Mouse (Mus musculus) telencephalon, adult 2 months (tissue): ENCODE results near the gene Col11a2.
"Not testable (repeated sequence)": the region's sequence is repeated elsewhere in the genome, so short reads cannot be mapped to it uniquely, and the experiment has no call there.

ENCODE experiments used
- DNase-seq: peaks from one replicate; pipeline ENCODE4 v3.0.0-alpha.2; 2011; ENCODE audit warnings: low read depth, low spot score

Col11a2 gene

DNA sequence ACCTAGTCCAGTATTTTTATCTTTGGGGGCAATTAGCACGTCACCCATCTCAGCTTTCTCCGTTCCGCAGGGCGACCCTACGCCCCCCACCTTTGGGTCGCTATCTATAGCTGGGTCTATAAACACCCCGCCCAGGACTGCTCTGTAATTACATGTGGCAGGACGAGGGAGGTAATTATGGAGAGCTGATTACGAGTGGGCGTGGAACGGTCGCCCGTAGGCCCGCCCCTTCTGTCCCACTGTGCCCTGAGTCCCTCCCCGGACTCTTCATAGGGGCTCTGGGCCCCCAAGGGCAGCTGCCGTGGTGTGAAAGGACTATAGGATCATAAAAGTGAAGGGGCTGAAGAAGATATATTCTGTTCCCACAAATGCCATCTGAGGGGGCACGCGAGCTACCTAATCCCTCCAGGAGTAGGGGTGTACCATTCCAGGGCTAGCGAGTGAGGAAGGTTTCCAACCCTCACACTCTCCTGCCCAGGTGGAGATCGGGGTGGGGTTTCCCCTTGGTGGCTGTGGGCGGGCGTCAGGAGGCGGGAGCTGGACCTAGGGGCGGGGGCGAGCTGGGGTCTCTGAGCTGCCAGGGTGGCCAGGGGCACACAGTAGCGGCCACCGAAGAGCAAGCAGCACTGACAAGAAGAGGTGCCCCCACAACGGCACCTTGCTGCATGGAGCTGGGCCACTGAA is at the start of gene Col11a2:
TSS of gene Col11a2 (plus strand) at position 560 of the 684 bp plus-strand sequence.
- no peak for DNase-seq

DNA sequence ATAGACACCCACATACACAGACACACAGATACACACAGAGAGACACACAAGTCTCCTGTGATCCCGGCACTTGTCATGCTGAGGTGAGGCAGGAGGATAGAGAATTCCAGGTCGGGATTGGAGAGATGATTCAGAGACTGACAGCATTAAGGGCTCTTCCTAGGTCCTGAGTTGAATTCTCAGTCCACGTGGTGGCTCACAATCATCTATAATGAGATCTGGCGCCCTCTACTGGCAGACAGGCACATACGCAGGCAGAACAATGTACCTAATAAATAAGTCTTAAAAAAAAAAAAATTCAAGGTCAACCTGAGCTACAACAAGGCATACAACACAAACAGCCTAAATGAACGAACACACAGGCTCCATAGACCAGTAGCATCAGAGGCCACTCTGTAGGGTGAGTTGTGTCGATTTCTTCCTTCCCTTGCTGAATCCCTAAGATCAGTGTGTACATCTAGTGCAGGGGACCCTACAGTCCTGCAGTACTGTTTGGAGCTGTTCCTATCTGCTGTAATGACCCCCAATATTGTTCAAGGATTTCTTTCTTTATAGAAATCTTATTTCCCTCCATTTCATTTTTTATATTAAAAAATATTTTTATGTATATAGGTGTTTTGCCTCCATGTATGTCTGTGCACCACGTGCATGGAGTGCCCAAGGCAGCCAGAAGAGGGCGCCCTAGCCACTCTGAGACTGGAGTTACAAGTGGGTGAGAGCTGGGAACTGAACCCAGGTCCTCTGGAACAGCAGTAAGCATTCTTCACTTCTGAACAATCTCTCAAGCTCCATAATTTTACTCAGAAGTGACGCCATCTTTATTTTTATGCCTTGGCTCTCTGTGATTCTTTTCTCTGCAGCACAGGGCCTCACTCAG is 47.2 kb upstream of the Col11a2 start:
- DNase-seq: peak; percentile 27

DNA sequence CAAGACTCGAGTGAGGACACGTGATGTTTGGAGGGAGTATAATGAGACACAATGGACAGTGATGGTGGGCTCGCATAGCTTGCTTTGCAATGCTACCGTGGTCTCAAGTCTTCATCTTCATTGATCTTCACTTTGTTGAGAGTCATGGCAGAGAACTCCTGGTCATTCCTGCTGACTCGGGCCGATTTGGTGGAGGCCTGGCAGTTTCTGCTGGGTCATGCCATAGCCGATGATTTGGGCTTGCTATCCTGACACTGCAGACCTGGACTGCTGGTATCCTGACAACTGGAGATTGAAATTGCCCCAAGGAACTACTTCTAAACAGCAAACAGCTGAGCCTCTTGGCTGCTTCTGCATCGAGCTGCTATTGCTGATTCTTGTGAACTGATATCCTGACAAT is 44.3 kb upstream of the Col11a2 start:
- DNase-seq: no peak

DNA sequence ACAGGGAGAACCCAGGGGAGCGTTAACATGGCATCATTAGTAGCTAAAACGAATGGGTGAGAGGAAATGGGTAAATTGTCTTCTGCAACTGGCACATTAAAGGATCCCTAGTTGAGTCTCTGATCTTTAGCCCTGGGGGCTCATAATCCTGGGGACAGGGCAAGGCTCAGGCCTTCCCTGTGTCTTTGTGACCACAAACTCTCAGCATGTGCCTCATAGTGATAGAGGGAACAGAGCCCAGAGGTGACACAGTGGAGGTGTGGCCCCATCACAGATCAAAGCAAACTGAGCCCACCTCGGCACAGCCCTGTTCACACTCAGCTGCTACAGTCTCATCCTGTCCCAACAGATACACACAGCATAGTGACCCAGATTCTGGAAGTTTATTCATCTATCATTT is 43.6 kb upstream of the Col11a2 start:
- no peak for DNase-seq

DNA sequence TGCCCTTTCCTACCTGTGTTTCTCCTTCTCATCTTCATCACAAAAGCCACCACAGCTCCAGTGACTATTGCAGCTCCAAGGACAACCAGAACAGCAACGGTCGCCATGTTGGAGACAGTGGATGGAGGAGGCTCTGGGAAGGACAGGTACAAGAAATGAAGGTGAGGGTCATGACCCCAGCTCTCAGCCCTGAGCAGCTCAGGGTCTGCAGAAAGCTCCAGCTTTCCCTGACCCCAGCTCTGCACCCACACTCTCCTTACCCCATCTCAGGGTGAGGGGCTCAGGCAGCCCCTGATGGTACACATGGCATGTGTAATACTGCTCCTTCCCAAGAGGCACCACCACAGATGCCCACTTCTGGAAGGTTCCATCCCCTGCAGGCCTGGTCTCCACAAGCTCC is 42.2 kb upstream of the Col11a2 start:
- not testable (repeated sequence) for DNase-seq

DNA sequence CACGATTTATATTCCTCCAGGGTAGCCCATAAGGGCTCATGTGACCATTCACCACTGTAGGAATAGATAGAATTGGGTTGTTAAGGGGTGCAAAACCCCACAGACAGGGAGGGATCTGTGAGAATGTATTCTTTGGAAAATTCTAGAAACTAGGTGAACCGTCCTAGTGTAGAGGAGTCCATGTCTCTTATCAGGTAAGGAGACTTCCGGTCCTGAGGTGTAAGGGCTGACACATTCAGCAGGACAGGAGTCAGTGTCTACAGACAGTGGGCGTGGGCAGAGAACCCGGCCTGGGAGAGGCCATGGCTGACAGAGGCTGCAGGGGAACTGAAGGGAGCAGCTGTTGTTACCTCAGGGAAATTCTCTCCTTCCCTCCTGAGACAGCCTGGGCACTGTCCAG is 40.5 kb upstream of the Col11a2 start:
- not testable (repeated sequence) for DNase-seq

DNA sequence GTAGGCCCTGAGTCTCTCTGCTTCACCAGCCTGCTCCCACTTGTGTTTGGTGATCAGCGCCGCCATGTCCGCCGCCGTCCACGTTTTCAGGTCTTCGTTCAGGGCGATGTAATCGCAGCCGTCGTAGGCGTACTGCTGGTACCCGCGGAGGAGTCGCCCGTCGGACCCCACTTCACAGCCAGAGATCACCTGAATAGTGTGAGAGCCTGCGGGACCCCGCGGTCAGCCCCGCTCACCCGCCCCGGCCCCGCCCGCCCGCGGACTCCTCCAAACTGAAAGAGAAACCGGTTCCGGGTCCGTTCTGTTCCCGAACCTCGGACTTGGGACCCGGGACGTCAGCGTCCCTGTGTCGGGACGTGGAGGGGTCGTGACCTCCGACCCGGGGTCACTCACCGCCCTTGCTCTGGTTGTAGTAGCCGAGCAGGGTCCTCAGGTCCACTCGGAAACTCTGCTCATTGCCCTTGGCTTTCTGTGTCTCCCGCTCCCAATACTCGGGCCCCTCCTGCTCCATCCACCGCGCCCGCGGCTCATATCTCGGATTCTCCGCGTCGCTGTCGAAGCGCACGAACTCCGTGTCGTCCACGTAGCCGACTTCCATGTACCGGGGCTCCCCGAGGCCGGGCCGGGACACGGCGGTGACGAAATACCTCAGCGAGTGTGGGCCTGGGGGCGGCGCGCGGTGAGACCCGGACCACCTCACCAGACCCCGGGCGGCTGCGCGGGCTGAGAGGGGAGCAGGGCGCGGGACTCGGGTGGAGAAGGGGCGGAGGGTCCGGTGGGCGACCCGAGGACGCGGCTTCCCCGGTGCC is 39.7 kb upstream of the Col11a2 start:
- DNase-seq: no peak

DNA sequence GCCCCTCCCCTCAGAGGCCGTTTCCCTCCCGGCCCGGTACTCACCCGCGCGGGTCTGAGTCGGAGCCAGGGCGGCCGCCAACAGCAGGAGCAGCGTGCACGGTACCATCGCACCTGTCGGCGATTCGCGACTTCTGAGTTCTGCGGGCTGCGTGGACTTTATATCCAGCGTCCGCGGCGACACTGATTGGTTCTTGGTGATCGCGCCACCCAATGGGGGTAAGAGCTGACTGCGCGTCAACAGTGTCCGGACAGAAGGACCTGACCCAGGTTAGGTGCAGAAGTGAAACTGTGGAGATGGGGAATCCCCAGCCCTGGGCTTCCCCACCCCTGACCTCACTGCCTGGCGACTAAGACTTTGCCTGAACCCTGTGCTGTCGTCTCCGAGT is 39.1 kb upstream of the Col11a2 start, which contains the start of gene H2-K1:
TSS of gene H2-K1 (minus strand) at position 198 of the 388 bp plus-strand sequence.
- DNase-seq: no peak

DNA sequence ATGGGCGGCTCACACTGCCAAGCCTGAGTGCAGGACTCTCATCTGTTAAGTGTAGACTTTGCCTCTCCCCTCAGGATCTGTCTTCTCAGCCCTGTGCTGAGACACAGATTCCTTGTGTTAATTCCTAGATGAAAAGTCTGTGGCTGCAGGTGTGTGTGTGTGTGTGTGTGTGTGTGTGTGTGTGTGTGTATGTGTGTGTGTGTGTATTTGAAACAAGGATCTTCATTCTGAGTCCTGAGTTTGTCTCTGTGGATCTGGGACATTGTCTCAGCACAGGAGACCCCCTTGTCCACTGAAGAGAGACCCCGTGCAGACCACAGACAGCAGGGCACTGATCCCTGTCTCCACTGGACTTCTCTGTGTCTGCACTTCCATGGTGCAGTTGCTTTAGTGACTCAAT is 38.4 kb upstream of the Col11a2 start:
- not testable (repeated sequence) for DNase-seq

DNA sequence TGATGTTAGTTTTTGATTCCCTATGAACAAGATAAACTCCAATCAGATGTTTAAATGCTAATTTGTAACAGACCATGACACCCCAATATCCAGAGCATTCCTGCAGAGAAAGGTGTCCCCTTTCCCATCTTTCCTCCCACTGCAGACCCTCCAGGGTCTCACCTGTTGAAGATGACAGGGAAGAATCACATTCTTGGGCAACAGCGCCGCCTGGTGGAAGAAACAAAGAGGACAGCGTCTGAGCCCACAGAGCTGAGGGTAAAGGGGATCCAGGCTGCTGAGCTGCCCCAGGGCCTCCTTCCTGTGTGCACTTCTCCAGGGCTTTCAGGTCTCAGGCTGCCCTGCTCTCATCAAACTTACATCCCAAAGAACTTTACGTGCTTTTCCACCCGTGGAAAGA is 35.8 kb upstream of the Col11a2 start:
- DNase-seq: no peak

DNA sequence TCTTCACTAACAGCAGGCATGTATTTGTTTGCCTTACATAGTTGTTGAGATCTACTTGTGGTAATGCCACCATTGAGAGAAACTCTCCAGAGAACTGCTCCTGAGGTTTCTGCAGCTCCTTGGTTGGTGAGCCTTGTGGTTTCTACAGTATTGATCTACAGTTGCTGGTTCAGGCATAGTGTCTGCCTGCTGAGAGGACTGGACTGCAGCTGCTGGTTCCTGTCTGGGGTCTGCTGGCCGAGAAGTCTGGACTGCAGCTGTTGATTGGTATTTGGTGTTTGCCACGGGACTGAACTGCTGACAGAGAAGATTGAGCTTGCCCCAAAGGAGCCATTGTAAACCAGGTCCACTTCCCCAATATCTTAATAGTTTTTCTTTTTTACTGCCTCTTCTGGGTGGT is 32.7 kb upstream of the Col11a2 start:
- DNase-seq: no peak

DNA sequence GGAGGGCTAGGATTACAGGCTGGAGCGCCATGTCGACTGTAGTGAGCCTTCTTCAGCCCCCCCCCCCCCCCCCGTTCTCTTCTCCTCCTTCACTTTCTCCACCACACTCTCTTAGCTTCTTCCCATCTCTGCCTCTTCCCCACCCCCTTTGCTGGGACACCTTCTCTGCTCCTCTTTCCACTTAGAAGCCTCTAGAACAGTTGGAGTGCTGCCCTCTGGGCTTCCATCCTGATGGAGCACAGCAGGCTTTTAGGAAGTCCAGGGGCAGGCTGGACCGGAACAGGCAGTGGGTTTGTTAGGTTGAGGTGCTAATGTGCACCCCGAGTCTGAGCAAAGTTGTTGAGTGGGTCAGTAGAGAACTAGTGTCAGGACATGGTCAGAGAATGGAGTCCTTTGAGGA is 29.1 kb upstream of the Col11a2 start:
- DNase-seq: no peak

DNA sequence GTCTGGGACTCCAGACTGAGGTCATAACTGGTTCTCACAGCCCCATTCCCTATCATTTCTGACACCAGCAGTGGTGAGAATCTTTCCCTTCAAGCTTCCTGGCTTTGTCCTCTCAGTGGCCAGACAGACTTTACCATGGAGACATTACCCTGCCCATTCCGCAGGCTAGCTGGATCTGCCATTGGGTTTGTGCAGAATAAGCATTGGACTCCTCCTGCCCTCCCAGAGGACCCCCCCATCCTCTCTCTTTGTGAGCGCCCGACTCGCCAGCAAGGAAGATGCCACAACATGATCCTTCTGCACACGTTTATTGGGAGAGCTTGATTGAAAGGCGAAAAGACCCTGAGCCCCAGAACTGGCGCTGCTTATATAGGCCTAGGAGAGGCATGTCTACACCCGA is 25.8 kb upstream of the Col11a2 start:
- no peak for DNase-seq

DNA sequence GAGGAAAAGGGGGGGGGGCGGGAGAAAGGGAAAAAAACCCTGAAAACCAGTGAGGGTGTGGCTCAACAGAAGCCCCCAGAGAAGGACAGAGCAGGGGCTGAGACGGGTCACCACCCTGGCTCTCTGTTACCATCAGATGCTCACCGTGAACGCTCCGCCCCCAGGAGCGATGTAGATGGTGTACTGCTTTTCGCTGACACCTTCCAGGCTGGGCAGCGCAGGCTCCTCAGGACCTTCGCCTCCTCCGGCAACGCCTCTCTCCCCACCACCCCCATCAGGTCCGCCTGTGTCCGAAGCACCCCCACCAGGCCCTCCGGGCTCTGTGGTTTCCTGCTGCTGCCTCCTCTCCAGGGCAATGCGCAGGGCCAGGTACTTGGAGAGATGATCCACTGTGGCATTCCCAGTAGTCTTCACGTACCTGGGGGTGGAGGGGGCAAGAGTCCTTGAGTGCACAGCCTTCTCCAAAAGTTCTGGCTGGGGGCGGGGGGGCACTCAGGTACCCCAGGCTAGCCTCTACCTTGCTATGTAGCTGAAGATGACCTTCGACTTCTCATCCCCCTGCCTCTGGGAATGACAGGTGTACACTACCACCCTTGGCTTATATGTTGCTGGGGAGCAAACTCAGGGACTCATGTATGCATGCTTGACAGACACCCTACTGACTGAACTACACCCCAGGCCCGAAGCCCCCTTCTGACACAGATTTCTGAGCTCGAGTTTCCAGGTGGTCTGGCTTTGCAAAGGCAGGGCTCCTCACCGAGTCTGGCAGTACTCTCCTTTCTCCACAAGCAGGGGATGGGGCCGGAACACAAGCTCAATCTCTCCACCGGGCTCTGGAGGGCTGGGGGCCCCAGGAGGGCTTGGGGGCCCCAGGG is 17.5 kb upstream of the Col11a2 start:
- DNase-seq: no peak

DNA sequence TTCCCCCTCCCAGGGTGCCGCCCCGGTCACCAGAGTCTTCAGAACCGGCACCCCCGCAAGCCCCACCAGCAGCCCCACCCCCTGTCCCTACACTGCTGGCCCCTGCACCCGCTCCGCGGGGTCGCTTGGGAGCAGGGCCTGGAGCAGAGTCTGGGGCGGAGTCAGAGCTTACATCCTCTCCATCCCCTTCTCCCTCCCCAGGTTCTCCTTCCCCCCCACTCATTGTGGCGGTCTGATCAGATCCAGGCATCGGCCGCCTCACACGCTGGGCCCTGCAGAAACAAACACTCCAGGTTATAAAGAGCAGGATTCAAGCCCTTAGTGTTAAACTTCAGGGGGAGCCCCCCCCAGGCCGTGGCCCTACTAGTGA is 16.8 kb upstream of the Col11a2 start:
- no peak for DNase-seq

DNA sequence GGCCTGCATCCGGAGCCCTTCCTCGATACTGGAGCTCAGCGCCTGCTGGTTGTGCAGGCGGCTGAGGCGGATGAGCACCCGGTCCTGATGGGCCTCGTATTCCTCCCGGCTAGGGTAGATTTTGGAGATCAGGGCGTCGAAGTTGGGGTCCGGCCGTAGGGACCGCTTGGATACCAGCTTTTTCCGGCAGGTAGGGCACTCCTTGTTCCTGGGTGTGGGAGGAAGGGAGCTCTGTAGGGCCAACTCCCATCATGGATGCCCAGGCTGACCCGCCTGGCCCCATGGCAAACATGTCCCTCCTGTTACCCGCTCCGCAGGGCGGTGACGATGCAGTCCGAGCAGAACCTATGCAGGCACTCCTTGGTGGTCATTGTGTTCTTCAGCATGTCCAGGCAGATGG is 16.2 kb upstream of the Col11a2 start:
- no peak for DNase-seq

DNA sequence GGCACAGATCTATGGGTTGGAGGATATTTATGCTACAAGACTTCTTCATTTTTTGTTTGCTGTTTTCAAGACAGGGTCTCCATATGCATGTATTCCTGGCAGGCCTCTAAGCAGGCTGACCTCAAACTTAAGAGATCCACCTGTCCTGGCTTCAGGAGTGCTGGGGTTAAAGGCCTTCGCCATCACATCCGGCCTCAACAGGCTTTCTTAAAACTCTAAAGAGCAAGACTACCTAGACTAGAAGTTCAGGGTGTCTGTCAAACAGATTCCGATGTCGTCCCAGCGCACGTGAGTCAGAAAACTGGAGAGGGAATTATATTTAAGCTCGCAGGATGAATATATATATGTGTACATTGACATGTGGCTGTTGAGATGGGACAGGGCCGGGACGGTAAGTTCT is 15.6 kb upstream of the Col11a2 start:
- DNase-seq: no peak

DNA sequence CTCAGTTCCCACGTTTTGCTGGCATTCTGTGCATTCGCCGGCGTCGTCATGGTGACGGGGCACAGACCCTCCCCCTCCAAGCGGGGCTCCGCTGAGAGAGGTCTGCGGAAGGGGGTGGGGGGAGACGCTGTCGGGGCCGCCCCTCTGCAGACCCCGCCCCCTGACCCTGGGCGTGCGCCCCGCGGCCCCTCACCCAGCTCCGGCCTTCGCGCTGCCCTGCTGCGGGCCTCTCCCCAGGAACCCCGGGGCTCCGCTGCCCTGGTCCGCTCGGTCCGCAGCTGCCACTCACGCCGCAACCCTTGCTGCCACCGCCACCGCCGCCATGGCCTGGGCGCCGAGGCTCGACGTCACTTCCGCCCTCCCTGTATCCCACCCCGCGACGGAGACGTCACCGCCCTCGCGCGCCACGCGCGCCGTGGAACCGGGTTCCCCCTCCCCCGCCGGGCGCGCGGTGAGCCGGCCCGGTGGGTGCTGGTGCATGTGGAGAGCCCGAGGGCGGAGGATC is 14.9 kb upstream of the Col11a2 start, which contains the start of gene Ring1:
TSS of gene Ring1 (minus strand) at position 364 of the 505 bp plus-strand sequence.
- DNase-seq: peak; percentile 53

DNA sequence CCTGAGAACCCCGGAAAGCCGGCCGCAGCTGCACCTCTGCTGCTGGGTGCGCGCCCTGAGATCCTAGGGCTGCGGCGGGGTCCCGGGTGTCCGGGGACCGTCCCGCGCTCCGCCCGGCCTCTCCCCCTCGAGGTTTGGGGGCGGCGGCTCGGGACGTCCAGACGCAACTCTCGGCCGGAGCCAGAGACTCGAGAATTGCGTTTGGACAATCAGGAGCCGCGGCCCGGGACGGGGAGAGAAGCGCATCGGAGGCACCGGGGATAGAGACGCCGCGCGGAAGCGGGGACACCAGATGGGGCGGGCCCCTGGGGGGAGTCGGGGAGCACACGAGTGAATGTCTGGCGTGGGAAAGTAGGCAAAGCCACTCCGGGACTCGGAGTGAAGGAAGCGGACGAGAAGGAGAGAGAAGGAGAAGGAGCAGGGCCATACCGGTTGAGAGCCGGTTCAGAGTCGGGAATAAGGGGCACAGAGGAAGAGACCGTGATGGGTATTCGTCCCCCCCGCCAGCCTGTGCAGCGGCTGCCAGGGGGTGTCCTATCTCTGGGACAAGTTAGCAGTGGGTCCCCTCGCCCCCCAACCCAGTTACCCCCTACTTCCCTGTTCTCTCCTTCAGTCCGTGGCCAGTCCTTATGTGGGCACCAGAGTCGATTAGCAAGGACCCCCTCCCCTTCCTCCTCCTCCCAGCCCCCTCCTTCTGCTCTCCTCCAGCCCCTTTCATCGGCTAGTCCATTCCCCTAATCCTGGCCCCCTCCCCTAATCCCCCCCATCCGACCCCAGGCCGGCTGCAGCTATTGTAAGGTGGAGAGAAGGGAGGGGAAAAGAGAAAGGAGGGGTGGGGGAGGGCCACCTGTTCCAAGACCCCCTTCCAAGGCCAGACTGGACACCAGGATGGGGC is 14.1 kb upstream of the Col11a2 start:
- DNase-seq: no peak

DNA sequence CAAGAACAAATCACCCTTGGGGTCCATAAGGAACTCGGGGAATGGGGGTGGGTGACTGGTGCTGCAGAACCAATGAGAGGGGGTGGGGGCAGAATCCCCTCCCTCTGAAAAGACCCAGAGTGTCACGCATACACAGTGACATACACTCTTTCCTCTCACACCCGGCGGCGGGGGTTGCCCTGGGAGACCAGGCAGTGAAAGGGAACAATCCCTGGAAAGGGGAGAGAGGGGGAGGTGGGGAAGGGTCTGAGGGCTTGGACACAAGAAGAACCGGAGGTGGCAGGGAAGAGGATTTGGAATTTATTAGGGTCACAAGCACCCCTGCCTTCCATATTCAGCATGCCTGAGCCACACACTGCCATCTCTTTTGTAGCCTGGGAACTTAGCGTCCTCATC is 13.5 kb upstream of the Col11a2 start:
- DNase-seq: no peak
